Mouse (Mus musculus): Measurements from ENCODE around the gene Tmem163. TPM values are rescaled to one million over a fixed set of nuclear protein-coding genes. Genes with fewer than 3 reads are reported as not detected.

Gene Tmem163
- total and polyA plus RNA-seq, 2 experiments = 0.09 to 0.35 TPM

GRCm38 (mm10) chr1:127530849-127531580, 148.3 kb downstream of the Tmem163 start:
- Histone ChIP-seq H3K79me2 (ENCODE audit: control insufficient read depth, insufficient read depth, low read length) (no peaks in the 10 kb centered on the region), H3K4me1 (ENCODE audit: control insufficient read depth, insufficient read depth, low read length) (no peaks in the 10 kb centered on the region), H3K4me3 (ENCODE audit: insufficient read depth, low read depth, low read length) (no peak overlapping the region), H3K36me3 (ENCODE audit: control insufficient read depth, insufficient read depth, low read length) (no peaks in the 10 kb centered on the region), H3K27me3 (ENCODE audit: control insufficient read depth, insufficient read depth, low read length) (no peaks in the 10 kb centered on the region), H3K9ac (ENCODE audit: low read depth, low read length) (no peak overlapping the region), H3K27ac (replicated peaks; ENCODE audit: insufficient read depth, low read depth, low read length) (no peak overlapping the region)
- no peak for DNase-seq (ENCODE audit: extremely low read depth, low read depth, low spot score)
- TF ChIP-seq POLR2A (IDR thresholded peaks at IDR 0.05; ENCODE audit: extremely low read depth, insufficient read depth, low read length) = no peak
- TF ChIP-seq CTCF (IDR thresholded peaks at IDR 0.05; ENCODE audit: low read depth, low read length) = no peak
- 37% methylated on average over 14 of the region's 14 CpGs for WGBS

GRCm38 (mm10) chr1:127523364-127523763, 156.0 kb downstream of the Tmem163 start:
- TF ChIP-seq CTCF (IDR thresholded peaks at IDR 0.05; ENCODE audit: low read depth, low read length) = no peak
- no peak for TF ChIP-seq POLR2A (IDR thresholded peaks at IDR 0.05; ENCODE audit: extremely low read depth, insufficient read depth, low read length)
- DNase-seq (ENCODE audit: extremely low read depth, low read depth, low spot score) = no peak
- Histone ChIP-seq H3K36me3 (ENCODE audit: control insufficient read depth, insufficient read depth, low read length) (no peaks in the 10 kb centered on the region), H3K9ac (ENCODE audit: low read depth, low read length) (no peak overlapping the region), H3K4me3 (ENCODE audit: insufficient read depth, low read depth, low read length) (no peak overlapping the region), H3K27ac (replicated peaks; ENCODE audit: insufficient read depth, low read depth, low read length) (no peak overlapping the region), H3K79me2 (ENCODE audit: control insufficient read depth, insufficient read depth, low read length) (no peaks in the 10 kb centered on the region), H3K27me3 (ENCODE audit: control insufficient read depth, insufficient read depth, low read length) (no peaks in the 10 kb centered on the region), H3K4me1 (ENCODE audit: control insufficient read depth, insufficient read depth, low read length) (no peaks in the 10 kb centered on the region)
- 57% methylated on average over 8 of the region's 8 CpGs for WGBS

- no peak overlapping the region for H3K27ac ChIP-seq (replicated peaks; ENCODE audit: insufficient read depth, low read depth, low read length)
- no peak for DNase-seq (ENCODE audit: extremely low read depth, low read depth, low spot score)
- TF ChIP-seq POLR2A (IDR thresholded peaks at IDR 0.05; ENCODE audit: extremely low read depth, insufficient read depth, low read length) = no peak
- TF ChIP-seq CTCF (IDR thresholded peaks at IDR 0.05; ENCODE audit: low read depth, low read length) = no peak
Measured at GRCm38 (mm10) chr1:127514888-127515287, 164.5 kb downstream of the Tmem163 start.

GRCm38 (mm10) chr1:127514479-127514878, 164.9 kb downstream of the Tmem163 start:
- no peaks in the 10 kb centered on the region for H3K79me2 ChIP-seq (ENCODE audit: control insufficient read depth, insufficient read depth, low read length)
- no peaks in the 10 kb centered on the region for H3K4me1 ChIP-seq (ENCODE audit: control insufficient read depth, insufficient read depth, low read length)
- no peaks in the 10 kb centered on the region for H3K36me3 ChIP-seq (ENCODE audit: control insufficient read depth, insufficient read depth, low read length)
- peak; percentile 6 for DNase-seq (ENCODE audit: extremely low read depth, low read depth, low spot score)
- no peaks in the 10 kb centered on the region for H3K27me3 ChIP-seq (ENCODE audit: control insufficient read depth, insufficient read depth, low read length)
- no peak overlapping the region for H3K27ac ChIP-seq (replicated peaks; ENCODE audit: insufficient read depth, low read depth, low read length)
- no peak overlapping the region for H3K4me3 ChIP-seq (ENCODE audit: insufficient read depth, low read depth, low read length)
- TF ChIP-seq CTCF (IDR thresholded peaks at IDR 0.05; ENCODE audit: low read depth, low read length) = no peak
- no peak for TF ChIP-seq POLR2A (IDR thresholded peaks at IDR 0.05; ENCODE audit: extremely low read depth, insufficient read depth, low read length)
- 75% methylated on average over 3 of the region's 3 CpGs for WGBS
- no peak overlapping the region for H3K9ac ChIP-seq (ENCODE audit: low read depth, low read length)

More at GRCm38 (mm10) chr1:127514888-127515287, 164.5 kb downstream of the Tmem163 start:
- H3K27me3 ChIP-seq (ENCODE audit: control insufficient read depth, insufficient read depth, low read length) = no peaks in the 10 kb centered on the region
- H3K79me2 ChIP-seq (ENCODE audit: control insufficient read depth, insufficient read depth, low read length) = no peaks in the 10 kb centered on the region
- no peak overlapping the region for H3K9ac ChIP-seq (ENCODE audit: low read depth, low read length)
- H3K4me3 ChIP-seq (ENCODE audit: insufficient read depth, low read depth, low read length) = no peak overlapping the region
- no peaks in the 10 kb centered on the region for H3K36me3 ChIP-seq (ENCODE audit: control insufficient read depth, insufficient read depth, low read length)
- H3K4me1 ChIP-seq (ENCODE audit: control insufficient read depth, insufficient read depth, low read length) = no peaks in the 10 kb centered on the region
- 97% methylated on average over 10 of the region's 10 CpGs for WGBS

GRCm38 (mm10) chr1:127513664-127514063, 165.7 kb downstream of the Tmem163 start:
- H3K4me1 ChIP-seq (ENCODE audit: control insufficient read depth, insufficient read depth, low read length) = no peaks in the 10 kb centered on the region
- H3K79me2 ChIP-seq (ENCODE audit: control insufficient read depth, insufficient read depth, low read length) = no peaks in the 10 kb centered on the region

GRCm38 (mm10) chr1:127513140-127513539, 166.2 kb downstream of the Tmem163 start:
- Histone ChIP-seq H3K4me3 (ENCODE audit: insufficient read depth, low read depth, low read length) (no peak overlapping the region), H3K9ac (ENCODE audit: low read depth, low read length) (no peak overlapping the region), H3K4me1 (ENCODE audit: control insufficient read depth, insufficient read depth, low read length) (no peaks in the 10 kb centered on the region), H3K27me3 (ENCODE audit: control insufficient read depth, insufficient read depth, low read length) (no peaks in the 10 kb centered on the region), H3K36me3 (ENCODE audit: control insufficient read depth, insufficient read depth, low read length) (no peaks in the 10 kb centered on the region), H3K79me2 (ENCODE audit: control insufficient read depth, insufficient read depth, low read length) (no peaks in the 10 kb centered on the region), H3K27ac (replicated peaks; ENCODE audit: insufficient read depth, low read depth, low read length) (no peak overlapping the region)
- TF ChIP-seq CTCF (IDR thresholded peaks at IDR 0.05; ENCODE audit: low read depth, low read length) = no peak
- no peak for TF ChIP-seq POLR2A (IDR thresholded peaks at IDR 0.05; ENCODE audit: extremely low read depth, insufficient read depth, low read length)
- 86% methylated on average over 8 of the region's 8 CpGs for WGBS
- DNase-seq (ENCODE audit: extremely low read depth, low read depth, low spot score) = no peak

More at GRCm38 (mm10) chr1:127513664-127514063, 165.7 kb downstream of the Tmem163 start:
- WGBS = 93% methylated on average over 3 of the region's 3 CpGs
- Histone ChIP-seq H3K4me3 (ENCODE audit: insufficient read depth, low read depth, low read length) (no peak overlapping the region), H3K36me3 (ENCODE audit: control insufficient read depth, insufficient read depth, low read length) (no peaks in the 10 kb centered on the region), H3K27ac (replicated peaks; ENCODE audit: insufficient read depth, low read depth, low read length) (no peak overlapping the region), H3K9ac (ENCODE audit: low read depth, low read length) (no peak overlapping the region), H3K27me3 (ENCODE audit: control insufficient read depth, insufficient read depth, low read length) (no peaks in the 10 kb centered on the region)
- no peak for TF ChIP-seq POLR2A (IDR thresholded peaks at IDR 0.05; ENCODE audit: extremely low read depth, insufficient read depth, low read length)
- no peak for DNase-seq (ENCODE audit: extremely low read depth, low read depth, low spot score)
